Mouse (Mus musculus): ENCODE measurements around the gene Maco1.

DNA sequence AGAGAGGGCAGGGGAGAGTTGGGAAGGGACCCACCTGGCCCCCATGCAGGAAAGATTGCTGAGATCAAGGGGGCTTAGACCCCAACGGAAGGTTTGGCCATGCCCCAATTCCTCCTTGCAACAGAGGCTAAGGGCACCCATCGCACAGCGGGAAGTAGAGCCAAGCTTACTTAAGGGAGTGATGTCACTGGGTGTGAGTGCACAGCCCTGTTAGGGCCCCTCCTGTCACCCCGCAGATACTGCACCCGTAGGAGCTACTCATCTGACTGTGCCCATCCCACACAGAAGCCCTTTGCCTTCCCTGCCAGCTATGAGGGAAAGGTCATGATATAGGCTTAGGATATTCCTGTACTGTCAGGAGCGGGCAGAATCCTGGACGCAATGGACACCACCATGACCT lies 93.6 kb downstream of the Maco1 start:
- TF ChIP-seq POLR2A (IDR thresholded peaks at IDR 0.05; ENCODE audit: extremely low read depth, insufficient read depth, low read length) (no peak), CTCF (IDR thresholded peaks at IDR 0.05; ENCODE audit: low read depth, low read length) (no peak)
